Comparison of ENCODE assay signal across 28 mouse cellular contexts in genomic region chr13:74090265-74090664, GRCm38 (mm10). TPM values are rescaled to one million over a fixed set of nuclear protein-coding genes. Genes with fewer than 3 reads are reported as not detected.
DNase-seq lines count a peak whose midpoint lies in the region; ATAC-seq lines count a peak whose summit lies in the region.
"Had no signal": no experiment of that assay in that cellular context is flagged by ENCODE, and none has a peak within 500 bp of the region (broad histone marks: within the 10 kb centered on the region; RNA-seq: fewer than 3 reads in every experiment).

No protein-coding gene starts in this region.

- DNase-seq in heart, adult 11 months, result peak; percentile 76
- DNase-seq in neural tube, embryonic 10.5 days (ENCODE audit: extremely low spot score, low spot score), result peak; percentile 8
- DNase-seq in gonadal fat pad, adult 2 months (ENCODE audit: low read depth), result peak; percentile 55
- DNase-seq in limb, embryonic 10.5 days (ENCODE audit: low spot score), result no peak
- DNase-seq in forebrain, embryonic 10.5 days (ENCODE audit: extremely low spot score, low spot score), result no peak
- DNase-seq in gastrocnemius, postnatal 36 days, result no peak
- DNase-seq: adrenal gland, adult 8-10 months; cerebellum, adult 8-10 months; cerebellum, postnatal 36 days; embryo, embryonic 11 days; forebrain, postnatal 0 days; heart, adult 18-20 months; heart, postnatal 4 days; kidney, adult 11 months; kidney, postnatal 14 days; layer of hippocampus, adult 9-11 months; right cerebral cortex, adult 18-20 months had no signal

- no peak overlapping the region for H3K4me2 ChIP-seq in heart, embryonic 11.5 days
- H3K4me2 ChIP-seq in neural tube, embryonic 15.5 days, result no peak overlapping the region
- H3K4me2 ChIP-seq: embryonic facial prominence, embryonic 12.5 days; heart, embryonic 12.5 days; hindbrain, embryonic 14.5 days; limb, embryonic 12.5 days; liver, embryonic 11.5 days; midbrain, embryonic 15.5 days had no signal

- ATAC-seq in heart, embryonic 11.5 days (replicated peaks; ENCODE audit: insufficient number of reproducible peaks, low FRiP score, low TSS enrichment), result no peak
- ATAC-seq in neural tube, embryonic 15.5 days (ENCODE audit: low FRiP score), result no peak
- ATAC-seq: forebrain, postnatal 0 days; midbrain, embryonic 15.5 days had no signal

- H3K27me3 ChIP-seq in heart, embryonic 11.5 days (ENCODE audit: control insufficient read depth, insufficient read depth, low read length), result no peaks in the 10 kb centered on the region; the same call in 1 of the 2 replicates
- no peaks in the 10 kb centered on the region for H3K27me3 ChIP-seq in neural tube, embryonic 15.5 days (replicated peaks)
- H3K27me3 ChIP-seq in limb, embryonic 10.5 days (ENCODE audit: low read depth, poor library complexity, severe bottlenecking), result peaks cover 7% of the 10 kb centered on the region; the same call in 1 of the 2 replicates
- no peaks in the 10 kb centered on the region for H3K27me3 ChIP-seq in forebrain, embryonic 10.5 days (ENCODE audit: poor library complexity, severe bottlenecking)
- H3K27me3 ChIP-seq: embryonic facial prominence, embryonic 12.5 days; midbrain, embryonic 15.5 days had no signal

- H3K9me3 ChIP-seq in heart, embryonic 11.5 days (replicated peaks; ENCODE audit: control insufficient read depth, low read length), result no peaks in the 10 kb centered on the region
- no peaks in the 10 kb centered on the region for H3K9me3 ChIP-seq in neural tube, embryonic 15.5 days (replicated peaks)
- H3K9me3 ChIP-seq in limb, embryonic 10.5 days (replicated peaks), result no peaks in the 10 kb centered on the region
- H3K9me3 ChIP-seq in forebrain, embryonic 10.5 days, result no peaks in the 10 kb centered on the region
- H3K9me3 ChIP-seq: embryonic facial prominence, embryonic 12.5 days; heart, embryonic 12.5 days; limb, embryonic 12.5 days; midbrain, embryonic 15.5 days had no signal

- intact Hi-C loops in gastrocnemius, postnatal 36 days (cut with DNase I), result no loop called here

- H3K4me3 ChIP-seq in heart, embryonic 11.5 days (ENCODE audit: low read depth, low read length), result no peak overlapping the region
- H3K4me3 ChIP-seq in neural tube, embryonic 15.5 days (replicated peaks), result no peak overlapping the region
- no peak overlapping the region for H3K4me3 ChIP-seq in limb, embryonic 10.5 days
- no peak overlapping the region for H3K4me3 ChIP-seq in forebrain, embryonic 10.5 days
- H3K4me3 ChIP-seq: embryonic facial prominence, embryonic 12.5 days; heart, embryonic 12.5 days; limb, embryonic 12.5 days; midbrain, embryonic 15.5 days had no signal

- H3K27ac ChIP-seq in heart, embryonic 11.5 days (ENCODE audit: low read depth, low read length), result no peak overlapping the region
- H3K27ac ChIP-seq in neural tube, embryonic 15.5 days (replicated peaks), result no peak overlapping the region
- H3K27ac ChIP-seq in limb, embryonic 10.5 days, result no peak overlapping the region
- H3K27ac ChIP-seq in forebrain, embryonic 10.5 days, result no peak overlapping the region
- H3K27ac ChIP-seq: embryonic facial prominence, embryonic 12.5 days; hindbrain, embryonic 14.5 days; limb, embryonic 12.5 days; midbrain, embryonic 15.5 days had no signal

- H3K4me1 ChIP-seq in heart, embryonic 11.5 days (ENCODE audit: control insufficient read depth, insufficient read depth, low read length), result no peaks in the 10 kb centered on the region
- H3K4me1 ChIP-seq in neural tube, embryonic 15.5 days, result no peaks in the 10 kb centered on the region
- no peaks in the 10 kb centered on the region for H3K4me1 ChIP-seq in limb, embryonic 10.5 days
- no peaks in the 10 kb centered on the region for H3K4me1 ChIP-seq in forebrain, embryonic 10.5 days
- H3K4me1 ChIP-seq: embryonic facial prominence, embryonic 12.5 days; midbrain, embryonic 15.5 days had no signal

- WGBS in heart, embryonic 11.5 days (ENCODE audit: insufficient replicate concordance), result 62% methylated on average over 3 of the region's 3 CpGs
- 66% methylated on average over 3 of the region's 3 CpGs for WGBS in neural tube, embryonic 15.5 days
- 75% methylated on average over 3 of the region's 3 CpGs for WGBS in limb, embryonic 10.5 days
- 83% methylated on average over 3 of the region's 3 CpGs for WGBS in forebrain, embryonic 10.5 days

- no peaks in the 10 kb centered on the region for H3K36me3 ChIP-seq in heart, embryonic 11.5 days (ENCODE audit: control insufficient read depth, insufficient read depth, low read length)
- no peaks in the 10 kb centered on the region for H3K36me3 ChIP-seq in neural tube, embryonic 15.5 days
- no peaks in the 10 kb centered on the region for H3K36me3 ChIP-seq in limb, embryonic 10.5 days
- H3K36me3 ChIP-seq in forebrain, embryonic 10.5 days (replicated peaks), result no peaks in the 10 kb centered on the region
- H3K36me3 ChIP-seq: embryonic facial prominence, embryonic 12.5 days; heart, embryonic 12.5 days; limb, embryonic 12.5 days; midbrain, embryonic 15.5 days had no signal

- H3K9ac ChIP-seq in heart, embryonic 11.5 days (ENCODE audit: low read depth, low read length), result no peak overlapping the region
- no peak overlapping the region for H3K9ac ChIP-seq in neural tube, embryonic 15.5 days (replicated peaks)
- H3K9ac ChIP-seq: embryonic facial prominence, embryonic 12.5 days; forebrain, postnatal 0 days; heart, embryonic 12.5 days; hindbrain, embryonic 14.5 days; limb, embryonic 12.5 days; midbrain, embryonic 15.5 days had no signal

RNA-seq across cellular contexts. Expression of gene Cep72, which starts 28.2 kb away (rescaled TPM):
- 11.2 and 18.8 TPM in 2 replicates for polyA plus RNA-seq in heart, embryonic 11.5 days (2014; fragmentation: Nextera tagmentation; extraction: Ambion mirVana)
- 7.5 and 7.9 TPM in 2 replicates for polyA plus RNA-seq in neural tube, embryonic 15.5 days (2015; fragmentation: Nextera tagmentation; extraction: Ambion mirVana)
- 2.1 and 2.4 TPM in 2 replicates for polyA plus RNA-seq in gonadal fat pad, adult 2 months (2012; rRNA removed)
- 21.2 and 27.7 TPM in 2 replicates for polyA plus RNA-seq in limb, embryonic 10.5 days (2016; fragmentation: Nextera tagmentation; extraction: Ambion mirVana)
- polyA plus RNA-seq in forebrain, embryonic 10.5 days (2016; fragmentation: Nextera tagmentation; extraction: Ambion mirVana), result 23.7 and 25.7 TPM in 2 replicates
- under 1 TPM; 0.15 to 0.66 TPM for total RNA-seq in gastrocnemius, postnatal 36 days (2021)

RNA-seq across cellular contexts. Expression of gene Slc9a3, which starts 31.0 kb away (rescaled TPM):
- not detected in 2 replicates for polyA plus RNA-seq in heart, embryonic 11.5 days (2014; fragmentation: Nextera tagmentation; extraction: Ambion mirVana)
- 0.23 and 0.46 TPM in 2 replicates for polyA plus RNA-seq in neural tube, embryonic 15.5 days (2015; fragmentation: Nextera tagmentation; extraction: Ambion mirVana)
- 3.1 and 7.0 TPM in 2 replicates for polyA plus RNA-seq in gonadal fat pad, adult 2 months (2012; rRNA removed)
- not detected in 2 replicates for polyA plus RNA-seq in limb, embryonic 10.5 days (2016; fragmentation: Nextera tagmentation; extraction: Ambion mirVana)
- not detected in 2 replicates for polyA plus RNA-seq in forebrain, embryonic 10.5 days (2016; fragmentation: Nextera tagmentation; extraction: Ambion mirVana)
- under 1 TPM; 0.54 to 0.56 TPM for total RNA-seq in gastrocnemius, postnatal 36 days (2021)
- polyA plus RNA-seq: embryonic facial prominence, embryonic 12.5 days; forebrain, embryonic 11.5 days; heart, embryonic 12.5 days; limb, embryonic 12.5 days; liver, embryonic 11.5 days; neural tube, embryonic 11.5 days; stomach, embryonic 14.5 days had no signal

Comparison
In these comparisons a context has a peak if more than half of its experiments do, and no peak if none do; other contexts are left out.
1. DNase-seq: peak in heart, adult 11 months (single experiment), neural tube, embryonic 10.5 days (single experiment) and gonadal fat pad, adult 2 months (single experiment); none in limb, embryonic 10.5 days (single experiment), forebrain, embryonic 10.5 days (single experiment) and gastrocnemius, postnatal 36 days (0 of 2).